Mouse (Mus musculus): ENCODE data around the gene Pigh. TPM values are rescaled to one million over a fixed set of nuclear protein-coding genes. Genes with fewer than 3 reads are reported as not detected.

Pigh gene
- polyA plus RNA-seq, 1 experiment from 2014 or later = 35.0 TPM

DNA sequence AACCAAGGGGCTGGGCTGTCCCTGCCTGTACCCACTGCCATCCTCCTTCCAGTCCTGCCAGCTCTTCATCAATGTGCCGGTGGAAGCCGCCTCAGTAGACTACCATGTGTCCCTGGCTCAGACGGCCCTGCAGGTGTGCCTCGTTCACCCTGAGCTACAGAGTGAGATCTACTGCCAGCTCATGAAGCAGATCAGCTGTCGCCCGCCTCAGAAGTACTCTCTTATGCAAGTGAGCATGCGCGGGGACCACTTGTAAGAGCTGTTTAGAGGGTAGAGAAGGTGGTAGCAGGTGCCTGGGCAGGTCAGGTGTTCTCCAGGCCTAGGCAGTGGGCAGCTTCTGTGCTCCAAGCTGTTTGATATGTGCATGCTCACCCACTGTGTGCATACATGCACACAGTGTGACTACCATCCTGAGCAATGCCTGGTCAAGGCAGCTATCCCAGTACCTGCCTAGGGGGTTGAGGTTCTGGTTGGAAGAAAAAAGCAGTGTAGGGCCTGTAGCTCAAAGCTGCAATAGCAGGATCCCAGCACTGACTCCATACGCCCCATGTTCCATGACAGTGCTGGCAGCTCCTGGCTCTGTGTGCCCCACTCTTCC is 18.6 kb downstream of the Pigh start:
- no peak for ATAC-seq (ENCODE audit: insufficient read depth, low FRiP score)
- Histone ChIP-seq H3K27me3 (ENCODE audit: control insufficient read depth, insufficient read depth, low read length) (no peaks in the 10 kb centered on the region), H3K4me2 (ENCODE audit: low read depth, low read length) (no peak overlapping the region), H3K36me3 (ENCODE audit: control insufficient read depth, insufficient read depth, low read length) (peaks cover 7% of the 10 kb centered on the region), H3K4me1 (ENCODE audit: control insufficient read depth, insufficient read depth, low read length) (no peaks in the 10 kb centered on the region), H3K9me3 (replicated peaks; ENCODE audit: control insufficient read depth, low read length) (no peaks in the 10 kb centered on the region), H3K9ac (ENCODE audit: low read length) (no peak overlapping the region), H3K27ac (ENCODE audit: low read length) (no peak overlapping the region), H3K4me3 (replicated peaks; ENCODE audit: low read length) (no peak overlapping the region)
- 77% methylated on average over 9 of the region's 9 CpGs for WGBS

DNA sequence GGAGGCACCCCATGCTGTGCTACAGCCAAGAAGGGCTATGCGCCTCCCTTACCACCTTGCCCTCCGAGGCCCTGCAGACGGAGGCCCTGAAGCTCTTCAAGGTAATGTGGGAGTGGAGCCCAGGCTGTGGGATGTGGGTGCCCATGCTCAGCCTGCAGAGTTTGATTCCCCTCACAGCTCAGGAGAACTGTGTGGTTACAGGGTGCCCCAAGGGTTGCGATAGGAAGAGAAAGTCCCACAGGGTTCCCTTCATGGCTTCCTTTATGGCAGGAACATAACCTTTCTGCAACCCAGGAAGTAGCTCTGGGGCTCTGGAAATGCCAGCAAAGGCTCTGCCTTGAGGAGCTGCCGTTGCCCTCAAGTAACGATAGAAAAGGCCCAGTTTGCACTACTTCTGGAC is 19.5 kb downstream of the Pigh start:
- no peak for ATAC-seq (ENCODE audit: insufficient read depth, low FRiP score)
- Histone ChIP-seq H3K4me3 (replicated peaks; ENCODE audit: low read length) (no peak overlapping the region), H3K9ac (ENCODE audit: low read length) (no peak overlapping the region), H3K36me3 (ENCODE audit: control insufficient read depth, insufficient read depth, low read length) (peaks cover 7% of the 10 kb centered on the region), H3K9me3 (replicated peaks; ENCODE audit: control insufficient read depth, low read length) (no peaks in the 10 kb centered on the region), H3K27me3 (ENCODE audit: control insufficient read depth, insufficient read depth, low read length) (no peaks in the 10 kb centered on the region), H3K4me2 (ENCODE audit: low read depth, low read length) (no peak overlapping the region), H3K27ac (ENCODE audit: low read length) (no peak overlapping the region), H3K4me1 (ENCODE audit: control insufficient read depth, insufficient read depth, low read length) (no peaks in the 10 kb centered on the region)
- 89% methylated on average over 6 of the region's 6 CpGs for WGBS

DNA sequence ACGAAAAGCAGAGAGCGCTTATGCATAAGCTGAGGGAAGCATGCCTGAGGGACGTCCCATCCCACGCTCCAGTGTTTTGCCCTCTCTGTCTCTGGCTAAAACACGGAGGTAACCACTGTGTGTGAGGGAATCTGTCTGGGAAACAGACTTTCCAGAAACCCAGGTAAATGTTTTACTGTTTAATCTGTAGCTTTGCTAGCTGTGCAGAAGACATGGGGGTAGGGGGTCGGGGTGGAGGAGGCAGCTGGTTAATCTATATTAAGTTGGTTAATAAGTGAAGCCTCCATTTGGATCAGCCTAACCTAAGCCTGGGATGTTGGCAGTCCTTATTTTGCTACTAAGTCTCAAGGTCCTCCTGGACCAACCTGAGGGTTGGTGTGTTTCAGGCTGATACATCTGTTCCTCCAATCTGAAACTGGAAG is 20.3 kb downstream of the Pigh start:
- H3K27me3 ChIP-seq (ENCODE audit: control insufficient read depth, insufficient read depth, low read length) = no peaks in the 10 kb centered on the region
- H3K36me3 ChIP-seq (ENCODE audit: control insufficient read depth, insufficient read depth, low read length) = peaks cover 2% of the 10 kb centered on the region
- no peaks in the 10 kb centered on the region for H3K9me3 ChIP-seq (replicated peaks; ENCODE audit: control insufficient read depth, low read length)
- 86% methylated on average over 6 of the region's 6 CpGs for WGBS
- H3K27ac ChIP-seq (ENCODE audit: low read length) = no peak overlapping the region
- H3K9ac ChIP-seq (ENCODE audit: low read length) = no peak overlapping the region
- no peak overlapping the region for H3K4me3 ChIP-seq (replicated peaks; ENCODE audit: low read length)
- ATAC-seq (ENCODE audit: insufficient read depth, low FRiP score) = no peak
- H3K4me2 ChIP-seq (ENCODE audit: low read depth, low read length) = no peak overlapping the region
- H3K4me1 ChIP-seq (ENCODE audit: control insufficient read depth, insufficient read depth, low read length) = no peaks in the 10 kb centered on the region

DNA sequence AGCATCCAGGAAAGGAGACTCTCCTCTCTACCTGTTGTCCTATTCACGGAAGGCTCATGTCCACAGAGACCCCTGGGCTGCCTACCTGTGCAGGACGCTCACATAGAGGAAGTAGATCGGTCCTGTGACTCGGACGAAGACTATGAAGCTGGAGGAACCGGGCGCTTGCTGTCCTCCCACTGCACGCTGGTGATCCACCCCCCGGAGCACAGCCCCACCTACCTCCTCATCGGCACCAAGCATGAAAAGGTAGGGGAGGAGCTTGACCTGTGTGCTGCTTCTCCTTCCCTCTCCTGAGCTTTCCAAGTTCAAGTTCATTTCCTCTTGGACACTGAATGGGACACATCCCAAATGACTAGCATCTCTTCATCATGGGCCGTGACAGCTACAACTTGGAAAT is 21.1 kb downstream of the Pigh start:
- WGBS = 86% methylated on average over 11 of the region's 11 CpGs
- Histone ChIP-seq H3K27ac (ENCODE audit: low read length) (no peak overlapping the region), H3K4me1 (ENCODE audit: control insufficient read depth, insufficient read depth, low read length) (no peaks in the 10 kb centered on the region), H3K9ac (ENCODE audit: low read length) (no peak overlapping the region), H3K4me3 (replicated peaks; ENCODE audit: low read length) (no peak overlapping the region), H3K27me3 (ENCODE audit: control insufficient read depth, insufficient read depth, low read length) (no peaks in the 10 kb centered on the region), H3K4me2 (ENCODE audit: low read depth, low read length) (no peak overlapping the region), H3K9me3 (replicated peaks; ENCODE audit: control insufficient read depth, low read length) (no peaks in the 10 kb centered on the region), H3K36me3 (ENCODE audit: control insufficient read depth, insufficient read depth, low read length) (no peaks in the 10 kb centered on the region; the same call in 1 of the 2 replicates)
- no peak for ATAC-seq (ENCODE audit: insufficient read depth, low FRiP score)

DNA sequence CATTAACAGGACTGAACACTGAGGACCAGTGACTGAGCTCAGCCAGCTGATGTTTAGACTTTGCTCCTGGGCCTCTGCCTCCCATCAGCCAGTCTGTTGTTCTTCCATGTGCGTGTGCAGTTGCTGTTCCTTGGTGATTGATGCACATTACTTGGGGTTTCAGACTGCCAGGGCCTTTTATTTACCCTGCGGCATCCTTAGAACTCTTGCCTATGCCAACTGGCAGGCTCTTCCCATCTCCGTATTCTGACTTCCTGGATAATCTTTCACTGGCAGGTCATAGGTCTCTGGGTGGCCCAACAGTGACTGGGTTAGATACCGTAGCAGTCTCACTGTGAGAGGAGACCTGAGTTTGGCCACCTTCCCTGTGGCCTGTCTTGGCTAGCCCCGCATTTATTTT is 21.9 kb downstream of the Pigh start:
- Histone ChIP-seq H3K9me3 (replicated peaks; ENCODE audit: control insufficient read depth, low read length) (no peaks in the 10 kb centered on the region), H3K4me1 (ENCODE audit: control insufficient read depth, insufficient read depth, low read length) (no peaks in the 10 kb centered on the region), H3K4me3 (replicated peaks; ENCODE audit: low read length) (no peak overlapping the region), H3K27ac (ENCODE audit: low read length) (no peak overlapping the region), H3K27me3 (ENCODE audit: control insufficient read depth, insufficient read depth, low read length) (no peaks in the 10 kb centered on the region), H3K4me2 (ENCODE audit: low read depth, low read length) (no peak overlapping the region), H3K9ac (ENCODE audit: low read length) (no peak overlapping the region), H3K36me3 (ENCODE audit: control insufficient read depth, insufficient read depth, low read length) (no peaks in the 10 kb centered on the region; the same call in 1 of the 2 replicates)
- 84% methylated on average over 5 of the region's 5 CpGs for WGBS
- no peak for ATAC-seq (ENCODE audit: insufficient read depth, low FRiP score)

DNA sequence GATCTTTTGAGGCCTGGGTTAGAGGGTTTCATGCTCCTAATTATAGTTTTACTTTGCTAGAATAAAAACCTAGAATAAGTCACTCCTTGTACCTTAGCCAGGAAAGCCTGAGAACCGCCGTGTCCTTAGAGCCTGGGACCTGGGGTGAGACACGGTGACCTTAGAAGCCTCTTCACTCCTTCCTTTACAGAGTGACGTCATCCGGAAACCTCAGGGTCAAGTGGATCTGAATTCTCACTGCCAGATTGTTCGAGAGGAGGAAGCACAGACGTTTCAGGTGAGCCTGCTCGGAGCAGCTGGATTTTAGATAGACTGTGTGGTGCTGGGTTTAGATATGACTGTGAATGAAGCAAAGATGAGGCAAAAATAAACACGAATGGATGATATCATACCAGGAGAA is 23.0 kb downstream of the Pigh start:
- no peaks in the 10 kb centered on the region for H3K27me3 ChIP-seq (ENCODE audit: control insufficient read depth, insufficient read depth, low read length)
- WGBS = 78% methylated on average over 9 of the region's 9 CpGs
- no peaks in the 10 kb centered on the region for H3K4me1 ChIP-seq (ENCODE audit: control insufficient read depth, insufficient read depth, low read length)
- no peak overlapping the region for H3K27ac ChIP-seq (ENCODE audit: low read length)
- H3K9ac ChIP-seq (ENCODE audit: low read length) = no peak overlapping the region
- H3K4me2 ChIP-seq (ENCODE audit: low read depth, low read length) = no peak overlapping the region
- no peaks in the 10 kb centered on the region; the same call in 1 of the 2 replicates for H3K36me3 ChIP-seq (ENCODE audit: control insufficient read depth, insufficient read depth, low read length)
- no peaks in the 10 kb centered on the region for H3K9me3 ChIP-seq (replicated peaks; ENCODE audit: control insufficient read depth, low read length)
- H3K4me3 ChIP-seq (replicated peaks; ENCODE audit: low read length) = no peak overlapping the region
- ATAC-seq (ENCODE audit: insufficient read depth, low FRiP score) = no peak

DNA sequence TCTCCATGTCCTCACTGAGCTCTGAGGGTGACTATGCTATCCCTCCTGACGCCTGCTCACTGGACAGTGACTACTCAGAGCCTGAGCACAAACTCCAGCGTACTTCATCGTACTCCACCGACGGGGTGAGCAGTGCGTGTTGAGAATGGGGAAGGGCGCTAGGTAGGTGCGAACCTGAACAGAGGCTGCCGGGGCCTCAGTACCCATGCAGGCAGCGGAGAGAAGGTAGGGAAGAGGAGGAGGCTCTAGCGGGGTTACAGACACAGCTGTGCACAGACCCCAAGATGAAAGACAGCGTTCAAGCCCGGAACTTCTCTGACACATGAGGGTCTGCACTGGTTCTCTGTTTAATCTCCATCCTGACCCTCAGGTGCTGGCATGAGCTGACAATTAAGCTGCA is 25.0 kb downstream of the Pigh start:
- WGBS = 88% methylated on average over 13 of the region's 13 CpGs
- no peaks in the 10 kb centered on the region; the same call in 1 of the 2 replicates for H3K36me3 ChIP-seq (ENCODE audit: control insufficient read depth, insufficient read depth, low read length)
- no peaks in the 10 kb centered on the region for H3K27me3 ChIP-seq (ENCODE audit: control insufficient read depth, insufficient read depth, low read length)

DNA sequence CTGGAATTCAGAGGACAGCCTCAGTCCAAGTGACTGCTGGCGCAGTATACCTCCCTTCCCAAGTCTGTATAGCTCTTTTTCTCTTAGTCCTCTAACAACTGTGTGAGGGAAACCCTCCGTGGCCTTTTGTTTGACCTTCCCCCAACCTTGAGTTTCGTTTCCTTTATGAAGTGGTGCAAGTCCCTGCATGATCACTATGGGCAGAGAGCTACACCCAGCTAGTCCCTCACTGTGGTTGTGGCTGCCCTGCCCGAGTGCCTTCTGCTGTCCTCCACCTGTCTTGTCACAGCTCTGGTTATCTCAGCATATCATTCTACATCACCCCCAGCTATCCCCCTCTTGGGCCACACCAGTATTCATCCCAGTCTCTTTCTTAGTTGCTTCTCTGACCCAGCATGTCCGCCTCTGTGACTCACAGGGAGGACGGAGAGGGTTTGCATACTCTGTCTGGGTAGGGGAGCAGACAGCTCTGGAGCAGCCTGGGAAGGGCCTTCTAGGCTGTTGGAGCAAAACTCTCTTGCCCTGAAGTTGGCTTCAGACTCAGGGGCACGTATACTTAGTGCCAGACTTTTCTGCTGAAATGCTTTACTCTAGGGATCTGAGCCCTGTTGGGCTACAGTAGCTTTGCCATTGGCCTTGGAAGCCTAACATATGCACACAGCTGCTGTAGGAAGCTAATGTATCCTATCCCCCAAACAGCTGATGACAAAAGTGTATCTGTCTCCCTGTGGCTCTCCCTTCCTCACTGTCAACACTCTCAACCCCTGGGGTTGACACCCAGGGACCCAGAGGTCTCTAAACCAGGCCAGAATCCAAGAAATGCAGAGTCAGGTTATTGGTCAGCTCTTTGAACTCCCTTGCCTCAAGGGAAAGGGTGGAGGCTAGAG is 28.4 kb downstream of the Pigh start:
- no peaks in the 10 kb centered on the region for H3K27me3 ChIP-seq (ENCODE audit: control insufficient read depth, insufficient read depth, low read length)
- ATAC-seq (ENCODE audit: insufficient read depth, low FRiP score) = peak; percentile 37; the same call in 1 of the 2 replicates
- no peak overlapping the region for H3K4me2 ChIP-seq (ENCODE audit: low read depth, low read length)
- H3K9ac ChIP-seq (ENCODE audit: low read length) = peak overlapping the region; percentile 47
- H3K4me1 ChIP-seq (ENCODE audit: control insufficient read depth, insufficient read depth, low read length) = peaks cover 7% of the 10 kb centered on the region
- no peaks in the 10 kb centered on the region for H3K9me3 ChIP-seq (replicated peaks; ENCODE audit: control insufficient read depth, low read length)
- 69% methylated on average over 7 of the region's 7 CpGs for WGBS
- no peaks in the 10 kb centered on the region for H3K36me3 ChIP-seq (ENCODE audit: control insufficient read depth, insufficient read depth, low read length)
- peak overlapping the region; percentile 64 for H3K27ac ChIP-seq (ENCODE audit: low read length)
- no peak overlapping the region for H3K4me3 ChIP-seq (replicated peaks; ENCODE audit: low read length)

More for the DNA sequence above, 25.0 kb downstream of the Pigh start:
- no peaks in the 10 kb centered on the region for H3K9me3 ChIP-seq (replicated peaks; ENCODE audit: control insufficient read depth, low read length)
- no peak for ATAC-seq (ENCODE audit: insufficient read depth, low FRiP score)
- H3K4me3 ChIP-seq (replicated peaks; ENCODE audit: low read length) = no peak overlapping the region
- no peak overlapping the region for H3K9ac ChIP-seq (ENCODE audit: low read length)
- H3K27ac ChIP-seq (ENCODE audit: low read length) = no peak overlapping the region
- peaks cover 7% of the 10 kb centered on the region for H3K4me1 ChIP-seq (ENCODE audit: control insufficient read depth, insufficient read depth, low read length)
- H3K4me2 ChIP-seq (ENCODE audit: low read depth, low read length) = no peak overlapping the region

DNA sequence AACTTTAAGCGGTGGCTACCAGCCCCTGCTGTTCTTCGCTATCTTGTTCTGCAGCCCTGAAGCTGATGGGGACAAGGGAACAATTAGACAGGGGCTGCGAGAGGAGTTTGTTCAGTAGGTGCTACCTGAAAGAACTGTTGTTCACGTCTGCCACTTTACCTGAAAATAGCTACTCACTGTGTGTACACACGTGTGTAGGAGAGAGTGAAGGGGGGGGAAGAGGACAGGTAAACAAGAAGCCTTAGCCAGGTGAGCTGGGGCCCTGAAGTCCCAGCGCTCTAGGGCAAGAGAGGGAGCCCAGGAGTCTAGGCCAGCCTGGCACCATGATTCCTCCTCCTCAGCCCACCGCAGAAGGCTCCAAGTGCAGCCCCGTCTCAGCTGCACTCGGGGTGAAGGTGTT is 29.3 kb downstream of the Pigh start:
- H3K9ac ChIP-seq (ENCODE audit: low read length) = peak overlapping the region; percentile 47; the same call in 1 of the 2 replicates
- H3K4me2 ChIP-seq (ENCODE audit: low read depth, low read length) = no peak overlapping the region
- H3K4me1 ChIP-seq (ENCODE audit: control insufficient read depth, insufficient read depth, low read length) = peaks cover 7% of the 10 kb centered on the region
- peak; percentile 65 for ATAC-seq (ENCODE audit: insufficient read depth, low FRiP score)
- H3K27me3 ChIP-seq (ENCODE audit: control insufficient read depth, insufficient read depth, low read length) = no peaks in the 10 kb centered on the region
- no peaks in the 10 kb centered on the region for H3K9me3 ChIP-seq (replicated peaks; ENCODE audit: control insufficient read depth, low read length)
- no peak overlapping the region for H3K4me3 ChIP-seq (replicated peaks; ENCODE audit: low read length)
- no peaks in the 10 kb centered on the region for H3K36me3 ChIP-seq (ENCODE audit: control insufficient read depth, insufficient read depth, low read length)
- H3K27ac ChIP-seq (ENCODE audit: low read length) = peak overlapping the region; percentile 64
- 85% methylated on average over 9 of the region's 9 CpGs for WGBS
